Mouse (Mus musculus) kidney, postnatal 36 days (tissue): ENCODE data around the gene Kcnip1.

ENCODE experiments used
- DNase-seq, 2 experiments: peaks; one replicate each; pipeline ENCODE4 v3.0.0; 2021 to 2022; ENCODE audit warnings: mixed read lengths in 2 of 2

The Kcnip1 gene

GRCm38 (mm10) chr11:33824739-33825138 is 168.2 kb downstream of the Kcnip1 start:
- no peak for DNase-seq

GRCm38 (mm10) chr11:33821331-33821730 is 171.6 kb downstream of the Kcnip1 start:
- no peak for DNase-seq

- no peak for DNase-seq
These were observed 172.1 kb downstream of the Kcnip1 start for GRCm38 (mm10) chr11:33820876-33821275.

- no peak for DNase-seq
These were observed 174.0 kb downstream of the Kcnip1 start for GRCm38 (mm10) chr11:33818861-33819503.

GRCm38 (mm10) chr11:33816020-33816419 is 176.9 kb downstream of the Kcnip1 start:
- no peak for DNase-seq

- no peak for DNase-seq
These were observed 182.8 kb downstream of the Kcnip1 start for GRCm38 (mm10) chr11:33810105-33810504.

- DNase-seq, result no peak
These were observed 189.9 kb downstream of the Kcnip1 start for GRCm38 (mm10) chr11:33803093-33803492.

- DNase-seq, result no peak
These were observed 192.4 kb downstream of the Kcnip1 start for GRCm38 (mm10) chr11:33800436-33801088.

GRCm38 (mm10) chr11:33799933-33800332 is 193.0 kb downstream of the Kcnip1 start:
- no peak for DNase-seq

GRCm38 (mm10) chr11:33798094-33798648 is 194.8 kb downstream of the Kcnip1 start:
- no peak for DNase-seq

- DNase-seq, result peak; percentile 6 to 73
These were observed 205.6 kb downstream of the Kcnip1 start for GRCm38 (mm10) chr11:33787362-33787761.

- no peak for DNase-seq
These were observed 206.4 kb downstream of the Kcnip1 start for GRCm38 (mm10) chr11:33786572-33786971.

- no peak for DNase-seq
These were observed 211.4 kb downstream of the Kcnip1 start for GRCm38 (mm10) chr11:33781561-33781971.

GRCm38 (mm10) chr11:33780263-33780662 is 212.7 kb downstream of the Kcnip1 start:
- DNase-seq, result no peak

- no peak for DNase-seq
These were observed 220.3 kb downstream of the Kcnip1 start for GRCm38 (mm10) chr11:33772615-33773141.

GRCm38 (mm10) chr11:33772043-33772442 is 220.9 kb downstream of the Kcnip1 start:
- DNase-seq, result no peak

- no peak for DNase-seq
These were observed 225.7 kb downstream of the Kcnip1 start for GRCm38 (mm10) chr11:33766976-33767938.

GRCm38 (mm10) chr11:33761201-33761755 is 231.7 kb downstream of the Kcnip1 start:
- DNase-seq, result no peak

- no peak for DNase-seq
These were observed 236.3 kb downstream of the Kcnip1 start for GRCm38 (mm10) chr11:33756624-33757023.

GRCm38 (mm10) chr11:33752431-33752873 is 240.5 kb downstream of the Kcnip1 start:
- DNase-seq, result no peak

GRCm38 (mm10) chr11:33751503-33751902 is 241.4 kb downstream of the Kcnip1 start:
- no peak for DNase-seq

- no peak for DNase-seq
These were observed 243.0 kb downstream of the Kcnip1 start for GRCm38 (mm10) chr11:33749979-33750378.
